Mouse (Mus musculus) neural tube, embryonic 14.5 days (tissue): ENCODE results near the gene Mylk4. TPM values are rescaled to one million over a fixed set of nuclear protein-coding genes. Genes with fewer than 3 reads are reported as not detected.

ENCODE experiments used
- ATAC-seq: fragments of 200-750 bp; cut with Nextera tagmentation; 2 replicates; pipeline ENCODE4 v1.8.0; 2017; ENCODE audit warnings: low read depth, mild to moderate bottlenecking, moderate TSS enrichment, moderate library complexity
- H3K27ac ChIP-seq: fragments of 300-500 bp; sonication (generic); 2 replicates; pipeline ENCODE4 v1.5.1; 2014; ENCODE audit warnings: low read depth, mild to moderate bottlenecking, control low read depth, low read length, moderate library complexity, mixed read lengths
- H3K27me3 ChIP-seq: fragments of 300-500 bp; sonication (generic); 2 replicates; pipeline ENCODE4 v1.6.1; 2014; ENCODE audit warnings: low read length; ENCODE audit not compliant: control insufficient read depth, insufficient read depth
- H3K36me3 ChIP-seq: fragments of 300-500 bp; sonication (generic); 2 replicates; pipeline ENCODE4 v1.6.1; 2014; ENCODE audit warnings: low read length, mixed read lengths; ENCODE audit not compliant: control insufficient read depth, insufficient read depth
- H3K4me1 ChIP-seq: fragments of 300-500 bp; sonication (generic); 2 replicates; pipeline ENCODE4 v1.6.1; 2014; ENCODE audit warnings: low read length; ENCODE audit not compliant: control insufficient read depth, insufficient read depth
- H3K4me2 ChIP-seq: fragments of 300-500 bp; sonication (generic); 2 replicates; pipeline ENCODE4 v1.6.1; 2014; ENCODE audit warnings: mild to moderate bottlenecking, low read depth, low read length, control low read depth
- H3K4me3 ChIP-seq: fragments of 300-500 bp; sonication (generic); 2 replicates; pipeline ENCODE4 v1.5.1; 2014; ENCODE audit warnings: low read depth, low read length, control low read depth, mixed read lengths
- H3K9ac ChIP-seq: fragments of 300-500 bp; sonication (generic); replicated peaks from 2 replicates; pipeline ENCODE4 v1.6.1; 2014; ENCODE audit warnings: low read depth, mild to moderate bottlenecking, control low read depth, low read length, mixed read lengths
- H3K9me3 ChIP-seq: fragments of 300-500 bp; sonication (generic); 2 replicates; pipeline ENCODE4 v1.6.1; 2016; ENCODE audit warnings: low read length; ENCODE audit not compliant: control insufficient read depth
- WGBS: fragments of 180-500 bp; shearing (Covaris S2); extraction: QIAGEN DNeasy Blood & Tissue Kit; methylation state at CpG from one replicate; pipeline ENCODE4 v1.1.7; 2014; 5-methylcytosine and 5-hydroxymethylcytosine counted together
- polyA plus RNA-seq: library from polyadenylated mRNA; unstranded; fragments of >200 nt; fragmentation: Nextera tagmentation; extraction: Ambion mirVana; gene quantifications from 2 replicates; pipeline ENCODE4 v1.2.1, GENCODE M21; 2014

Gene Mylk4
- polyA plus RNA-seq: 0.28 TPM in 1 of 2 replicates, not detected in the other

DNA sequence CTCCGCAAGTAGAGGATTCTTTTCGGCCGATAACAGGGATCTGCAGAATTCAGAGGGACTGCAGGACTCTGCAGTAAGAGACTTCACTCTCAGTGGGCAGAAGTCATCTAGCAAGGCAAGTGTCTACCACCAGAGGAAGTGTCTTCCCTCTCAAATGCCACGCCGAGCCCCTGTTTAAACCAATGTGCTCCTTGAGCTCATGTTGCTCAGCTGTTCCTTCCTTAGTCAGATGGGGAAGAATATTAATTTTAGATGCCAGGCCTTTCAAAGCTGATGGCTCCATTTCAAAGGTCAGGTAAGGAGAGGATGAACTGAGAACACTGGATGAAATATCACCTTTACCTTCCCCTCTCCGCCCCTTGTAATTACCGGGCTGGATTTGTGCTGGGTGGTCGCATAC lies at the start of gene Mylk4:
Mylk4 (minus strand) TSS at position 139 of the 400 bp plus-strand sequence.
- no peak within 1 kb of the TSS for H3K4me2 ChIP-seq
- no peak within 1 kb of the TSS for H3K4me3 ChIP-seq
- no peaks in the 10 kb centered on the region for H3K9me3 ChIP-seq
- 86% methylated on average over 8 of the region's 8 CpGs for WGBS
- no peaks in the 10 kb centered on the region for H3K36me3 ChIP-seq
- no peak within 1 kb of the TSS for H3K27ac ChIP-seq
- no peaks in the 10 kb centered on the region for H3K27me3 ChIP-seq
- ATAC-seq: no peak
- no peak within 1 kb of the TSS for H3K9ac ChIP-seq
- H3K4me1 ChIP-seq: no peaks in the 10 kb centered on the region

DNA sequence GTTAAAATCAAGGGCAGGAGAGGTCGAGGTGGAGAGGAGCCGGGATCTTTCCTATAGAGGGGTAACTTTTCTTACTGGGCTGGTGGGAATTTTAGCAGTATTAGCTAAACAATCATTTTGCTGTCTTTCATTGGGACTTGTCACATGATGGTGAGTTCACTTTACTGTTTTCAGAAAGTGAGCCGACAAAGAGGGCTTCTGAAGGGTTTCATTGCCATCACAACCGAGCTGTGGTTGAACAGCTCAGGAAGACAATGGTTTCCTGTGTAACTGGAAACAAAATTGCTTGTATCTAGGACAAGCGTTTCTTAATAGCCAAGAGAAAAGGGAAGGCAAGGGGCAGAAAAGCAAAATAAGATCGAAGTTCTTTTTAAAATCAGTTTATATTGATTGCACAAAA lies 49.5 kb upstream of the Mylk4 start:
- Histone ChIP-seq H3K4me2 (no peak overlapping the region), H3K36me3 (no peaks in the 10 kb centered on the region), H3K4me3 (no peak overlapping the region), H3K27me3 (no peaks in the 10 kb centered on the region), H3K9ac (no peak overlapping the region), H3K4me1 (0 out of 2 replicates have a peak, but pooled peaks cover 3% of the 10 kb centered on the region), H3K27ac (no peak overlapping the region), H3K9me3 (no peaks in the 10 kb centered on the region)
- no peak for ATAC-seq
- WGBS: 75% methylated on average over 6 of the region's 6 CpGs

DNA sequence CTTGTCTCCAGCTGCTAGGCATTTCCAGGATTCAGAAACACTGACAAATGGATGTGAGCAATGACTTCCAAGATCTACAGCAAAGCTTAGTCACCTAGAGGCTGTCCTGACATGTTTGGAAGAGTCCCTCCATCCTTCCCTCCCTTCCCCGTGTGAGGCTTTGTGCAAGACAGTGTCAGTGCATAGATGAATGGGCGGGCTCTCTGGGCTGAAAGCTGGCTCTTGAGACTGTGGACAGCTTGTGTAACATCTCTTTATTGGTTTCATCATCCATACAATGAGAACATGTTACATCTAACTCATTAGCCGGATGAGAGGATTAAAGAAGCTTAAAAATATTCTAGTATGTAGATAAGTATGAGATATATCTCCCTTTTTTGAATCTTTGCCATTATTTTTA lies 49.0 kb upstream of the Mylk4 start:
- no peaks in the 10 kb centered on the region for H3K36me3 ChIP-seq
- H3K27ac ChIP-seq: no peak overlapping the region
- H3K27me3 ChIP-seq: no peaks in the 10 kb centered on the region
- H3K4me3 ChIP-seq: no peak overlapping the region
- WGBS: 83% methylated on average over 3 of the region's 3 CpGs
- no peaks in the 10 kb centered on the region for H3K9me3 ChIP-seq
- ATAC-seq: no peak
- no peak overlapping the region for H3K4me2 ChIP-seq
- H3K9ac ChIP-seq: no peak overlapping the region
- H3K4me1 ChIP-seq: 0 out of 2 replicates have a peak, but pooled peaks cover 3% of the 10 kb centered on the region

DNA sequence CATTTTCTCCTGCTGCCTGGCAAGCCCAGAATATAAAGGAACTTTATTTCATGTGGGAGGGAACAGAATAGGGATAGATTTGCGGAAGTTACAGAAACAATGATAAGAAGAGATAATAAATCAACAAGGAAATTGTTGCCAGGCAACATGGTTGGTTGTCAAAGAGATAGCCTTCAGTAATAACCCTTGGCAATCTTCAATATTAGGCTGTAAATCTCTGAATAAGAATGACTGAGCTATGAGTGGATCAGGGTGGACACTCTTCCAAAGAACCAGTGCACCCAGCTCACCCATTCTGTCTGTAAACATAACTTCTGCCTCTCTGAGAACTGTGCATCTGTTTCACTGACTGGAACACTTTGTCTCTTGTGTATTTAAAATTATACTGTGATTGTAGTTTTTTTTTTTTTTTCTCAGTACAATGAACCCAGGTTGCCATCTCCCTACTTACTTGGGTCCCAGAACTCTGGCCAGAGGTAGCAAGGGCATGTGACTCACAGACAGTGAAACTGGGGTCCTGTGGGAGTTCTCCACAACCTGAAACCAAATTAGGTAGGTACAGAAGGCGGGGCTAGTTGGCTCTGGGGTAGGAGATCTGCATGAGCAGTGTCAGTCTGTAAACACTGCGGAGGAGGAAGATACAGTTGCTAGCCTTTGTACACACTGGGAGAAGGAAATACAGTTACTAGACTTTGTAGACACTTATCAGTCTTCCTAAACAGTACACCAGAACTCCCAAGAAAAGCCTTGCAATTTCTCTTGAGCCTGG lies 47.9 kb upstream of the Mylk4 start:
- Histone ChIP-seq H3K4me3 (no peak overlapping the region), H3K4me2 (no peak overlapping the region), H3K9me3 (no peaks in the 10 kb centered on the region), H3K9ac (no peak overlapping the region), H3K4me1 (0 out of 2 replicates have a peak, but pooled peaks cover 3% of the 10 kb centered on the region), H3K27me3 (no peaks in the 10 kb centered on the region), H3K27ac (no peak overlapping the region), H3K36me3 (no peaks in the 10 kb centered on the region)
- WGBS: 71% methylated on average over 3 of the region's 3 CpGs
- ATAC-seq: no peak

DNA sequence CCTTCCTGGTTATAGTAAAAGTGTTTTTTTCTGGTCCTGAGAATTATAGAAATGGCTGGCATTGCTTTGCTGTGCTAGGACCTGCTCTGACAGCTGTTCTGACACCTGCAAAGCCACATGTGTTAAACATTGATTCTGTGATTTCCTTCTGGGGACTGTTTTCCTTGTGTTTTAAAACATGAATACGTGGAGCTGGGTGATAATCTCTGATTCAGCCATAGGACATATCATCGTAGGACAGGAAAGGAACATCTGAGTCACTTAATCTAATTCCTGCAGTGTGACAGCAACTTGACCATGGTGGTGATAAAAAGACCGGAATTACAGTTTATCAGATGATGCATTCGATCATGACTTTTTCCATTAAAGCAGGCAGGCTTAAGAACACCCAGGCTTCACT lies 45.1 kb upstream of the Mylk4 start:
- Histone ChIP-seq H3K4me2 (no peak overlapping the region), H3K27ac (no peak overlapping the region), H3K27me3 (no peaks in the 10 kb centered on the region), H3K36me3 (no peaks in the 10 kb centered on the region), H3K9ac (no peak overlapping the region), H3K9me3 (no peaks in the 10 kb centered on the region), H3K4me3 (no peak overlapping the region), H3K4me1 (0 out of 2 replicates have a peak, but pooled peaks cover 3% of the 10 kb centered on the region)
- ATAC-seq: no peak
- 88% methylated on average over 4 of the region's 4 CpGs for WGBS

DNA sequence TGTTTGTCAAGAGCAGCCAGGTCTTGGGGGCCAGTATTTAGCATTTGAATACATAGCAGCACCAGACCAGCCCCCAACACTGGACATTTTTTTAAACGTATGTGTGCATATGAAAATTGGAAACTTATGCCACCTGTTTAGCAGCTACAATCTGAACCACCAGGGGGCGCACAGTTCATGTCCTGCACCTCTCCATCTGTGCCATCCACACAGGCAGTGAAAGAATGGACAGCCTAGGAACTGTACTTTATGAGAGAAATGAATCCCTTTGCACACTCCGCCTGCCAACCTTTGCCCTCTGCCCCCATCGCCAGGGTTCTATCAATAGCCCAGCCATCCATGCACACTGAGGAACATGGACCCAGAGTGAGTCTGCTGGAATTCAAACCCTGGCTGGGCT lies 44.2 kb upstream of the Mylk4 start:
- Histone ChIP-seq H3K4me2 (no peak overlapping the region), H3K27me3 (no peaks in the 10 kb centered on the region), H3K27ac (no peak overlapping the region), H3K36me3 (no peaks in the 10 kb centered on the region), H3K9me3 (no peaks in the 10 kb centered on the region), H3K9ac (no peak overlapping the region), H3K4me1 (0 out of 2 replicates have a peak, but pooled peaks cover 3% of the 10 kb centered on the region), H3K4me3 (no peak overlapping the region)
- ATAC-seq: peak; percentile 48; the same call in 1 of the 2 replicates
- WGBS: 64% methylated on average over 4 of the region's 4 CpGs

DNA sequence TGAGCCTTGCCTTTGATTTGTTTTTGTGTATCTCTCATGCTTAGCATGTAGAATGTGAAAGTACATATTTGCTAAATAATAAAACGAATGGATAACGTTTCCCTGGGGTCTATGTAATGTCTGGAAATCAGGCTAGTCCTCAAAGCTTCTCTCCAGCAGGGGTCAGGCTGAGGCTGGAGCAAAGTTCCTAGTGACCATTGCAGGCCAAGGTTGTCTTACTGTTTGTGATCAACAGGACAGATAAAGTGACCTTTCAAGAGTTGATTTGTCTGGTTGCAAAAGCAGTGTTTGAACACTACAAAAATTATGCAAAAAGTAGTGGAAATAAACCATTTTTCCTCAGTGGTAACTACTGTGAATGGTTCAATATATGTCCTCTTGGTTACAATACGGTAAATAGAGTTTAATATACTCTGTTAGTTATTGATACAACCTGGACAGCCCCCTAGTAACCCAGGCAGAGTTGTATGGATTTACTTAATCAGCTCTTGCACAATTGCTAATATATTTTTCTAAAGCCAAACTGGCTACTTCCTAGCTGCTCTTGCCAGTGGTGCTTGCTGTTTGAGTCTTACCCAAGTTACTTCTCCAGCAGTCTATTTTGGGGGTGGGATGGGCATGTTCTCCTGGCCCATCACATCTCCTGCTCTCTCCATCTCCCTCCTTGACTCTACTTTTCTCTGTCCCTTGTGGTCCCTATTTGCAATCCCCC lies 43.5 kb upstream of the Mylk4 start:
- H3K27me3 ChIP-seq: no peaks in the 10 kb centered on the region
- H3K9me3 ChIP-seq: no peaks in the 10 kb centered on the region
- WGBS: 88% methylated on average over 3 of the region's 3 CpGs
- H3K36me3 ChIP-seq: no peaks in the 10 kb centered on the region
- H3K4me1 ChIP-seq: 0 out of 2 replicates have a peak, but pooled peaks cover 3% of the 10 kb centered on the region
- ATAC-seq: no peak
- H3K9ac ChIP-seq: no peak overlapping the region
- H3K27ac ChIP-seq: no peak overlapping the region
- H3K4me2 ChIP-seq: no peak overlapping the region
- H3K4me3 ChIP-seq: no peak overlapping the region

DNA sequence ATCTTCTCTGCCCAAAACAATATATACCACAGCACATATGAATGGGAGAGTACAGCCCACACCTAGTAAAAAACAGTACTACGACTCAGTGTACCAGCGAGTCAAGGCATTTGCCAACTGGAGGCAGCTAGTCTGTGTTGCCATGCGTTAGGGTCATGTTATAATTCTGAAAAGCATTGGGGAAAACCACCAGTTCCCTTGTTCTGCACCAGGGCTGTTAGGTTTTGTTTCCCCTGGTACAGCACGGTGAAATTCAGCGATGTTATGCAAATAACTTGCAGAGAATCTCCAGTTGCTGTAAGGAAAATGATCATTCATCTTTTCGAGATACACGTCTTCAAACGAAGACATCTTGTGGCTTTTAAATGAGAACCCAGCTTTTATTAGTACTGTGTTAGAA lies 41.8 kb upstream of the Mylk4 start:
- Histone ChIP-seq H3K4me1 (no peaks in the 10 kb centered on the region), H3K4me3 (no peak overlapping the region), H3K27ac (no peak overlapping the region), H3K36me3 (peaks cover 8% of the 10 kb centered on the region; the same call in 1 of the 2 replicates), H3K9me3 (no peaks in the 10 kb centered on the region), H3K27me3 (no peaks in the 10 kb centered on the region), H3K9ac (no peak overlapping the region), H3K4me2 (no peak overlapping the region)
- 94% methylated on average over 8 of the region's 8 CpGs for WGBS
- no peak for ATAC-seq
